Mouse (Mus musculus): ENCODE data around the gene Parm1.

DNA sequence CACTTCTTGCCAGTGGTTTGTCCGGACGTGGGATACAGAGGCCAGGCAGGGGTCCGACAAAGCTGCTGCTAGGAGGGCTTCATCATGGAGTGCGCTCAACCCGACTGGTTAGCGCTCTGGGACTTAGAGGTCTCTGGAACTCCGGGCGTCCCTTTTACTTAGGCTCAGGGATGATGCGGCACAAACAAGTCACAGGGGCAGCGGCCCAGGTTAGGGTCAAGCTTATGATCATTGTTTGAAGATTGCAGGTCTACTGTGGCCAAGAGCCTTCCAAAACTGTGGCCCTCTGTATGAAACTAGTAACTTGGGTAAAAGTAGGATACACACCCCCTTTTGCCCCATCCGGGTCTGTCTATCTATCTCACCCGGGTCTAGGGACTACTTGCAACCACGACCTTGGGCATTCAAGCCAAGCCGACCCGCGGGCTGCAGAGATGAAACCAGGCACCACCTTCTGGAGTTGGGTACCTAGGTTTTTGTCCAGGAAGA, 931 bp downstream of the Parm1 start:
- TF ChIP-seq POLR2A (IDR thresholded peaks at IDR 0.05; ENCODE audit: low read depth, low read length) (no peak), CTCF (conservative IDR thresholded peaks at IDR 0.05; ENCODE audit: insufficient read depth, insufficient read length, low read depth, low read length) (no peak)

Data from kidney, adult 2 months (tissue).